Comparison of ENCODE assay signal across 7 mouse cellular contexts in genomic region chr9:62980777-62981202, GRCm38 (mm10). TPM values are rescaled to one million over a fixed set of nuclear protein-coding genes. Genes with fewer than 3 reads are reported as not detected.
A peak's percentile ranks its signal among the peaks of the same experiment; 100 is the strongest.
DNase-seq lines count a peak whose midpoint lies in the region; ATAC-seq lines count a peak whose summit lies in the region.

No protein-coding gene starts in this region.

- no peaks in the 10 kb centered on the region for H3K9me3 ChIP-seq in embryonic facial prominence, embryonic 11.5 days (replicated peaks; ENCODE audit: control insufficient read depth, low read length)
- H3K9me3 ChIP-seq in limb, embryonic 10.5 days (replicated peaks): no peaks in the 10 kb centered on the region
- no peaks in the 10 kb centered on the region for H3K9me3 ChIP-seq in midbrain, embryonic 13.5 days

- H3K4me3 ChIP-seq in embryonic facial prominence, embryonic 11.5 days (ENCODE audit: low read depth, low read length): peak overlapping the region; percentile 92
- H3K4me3 ChIP-seq in limb, embryonic 10.5 days: peak overlapping the region; percentile 96
- H3K4me3 ChIP-seq in midbrain, embryonic 13.5 days (replicated peaks): peak overlapping the region; percentile 96

- peak; percentile 93 for ATAC-seq in embryonic facial prominence, embryonic 11.5 days (replicated peaks; ENCODE audit: insufficient number of reproducible peaks, low FRiP score, low TSS enrichment, low read depth)
- peak; percentile 99 for ATAC-seq in granulocyte monocyte progenitor cell, adult 5-6 weeks (replicated peaks; ENCODE audit: poor library complexity, severe bottlenecking)
- ATAC-seq in midbrain, embryonic 13.5 days: peak; percentile 95

- DNase-seq in adrenal gland, postnatal 14 days: peak; percentile 100
- peak; percentile 98 for DNase-seq in embryonic facial prominence, embryonic 11.5 days (ENCODE audit: low spot score)
- peak; percentile 94 for DNase-seq in kidney, adult 11 months
- DNase-seq in limb, embryonic 10.5 days (ENCODE audit: low spot score): peak; percentile 99
- DNase-seq in spleen, adult 12 weeks (ENCODE audit: low spot score): peak; percentile 97

- no peaks in the 10 kb centered on the region for H3K4me1 ChIP-seq in embryonic facial prominence, embryonic 11.5 days (ENCODE audit: control insufficient read depth, insufficient read depth, low read length)
- peaks cover 10% of the 10 kb centered on the region for H3K4me1 ChIP-seq in limb, embryonic 10.5 days
- H3K4me1 ChIP-seq in midbrain, embryonic 13.5 days (replicated peaks): peaks cover 36% of the 10 kb centered on the region

- H3K9ac ChIP-seq in embryonic facial prominence, embryonic 11.5 days (replicated peaks; ENCODE audit: low read length): peak overlapping the region; percentile 86
- peak overlapping the region; percentile 90 for H3K9ac ChIP-seq in midbrain, embryonic 13.5 days (replicated peaks)

- peak overlapping the region; percentile 85 for H3K4me2 ChIP-seq in embryonic facial prominence, embryonic 11.5 days (ENCODE audit: low read depth, low read length)
- H3K4me2 ChIP-seq in midbrain, embryonic 13.5 days (replicated peaks): peak overlapping the region; percentile 82

- 1% methylated on average over 37 of the region's 38 CpGs for WGBS in embryonic facial prominence, embryonic 11.5 days
- WGBS in limb, embryonic 10.5 days: under 1% methylated on average over 38 of the region's 38 CpGs
- under 1% methylated on average over 38 of the region's 38 CpGs for WGBS in midbrain, embryonic 13.5 days

- H3K27ac ChIP-seq in embryonic facial prominence, embryonic 11.5 days (replicated peaks; ENCODE audit: low read depth, low read length): peak overlapping the region; percentile 97
- H3K27ac ChIP-seq in limb, embryonic 10.5 days: peak overlapping the region; percentile 94
- H3K27ac ChIP-seq in midbrain, embryonic 13.5 days: peak overlapping the region; percentile 98

- no peaks in the 10 kb centered on the region for H3K36me3 ChIP-seq in embryonic facial prominence, embryonic 11.5 days (replicated peaks; ENCODE audit: control insufficient read depth, insufficient read depth, low read depth, low read length)
- no peaks in the 10 kb centered on the region for H3K36me3 ChIP-seq in limb, embryonic 10.5 days
- no peaks in the 10 kb centered on the region for H3K36me3 ChIP-seq in midbrain, embryonic 13.5 days

- no peaks in the 10 kb centered on the region for H3K27me3 ChIP-seq in embryonic facial prominence, embryonic 11.5 days (ENCODE audit: control insufficient read depth, insufficient read depth, low read length)
- peaks cover 5% of the 10 kb centered on the region; the same call in 1 of the 2 replicates for H3K27me3 ChIP-seq in limb, embryonic 10.5 days (ENCODE audit: low read depth, poor library complexity, severe bottlenecking)
- no peaks in the 10 kb centered on the region for H3K27me3 ChIP-seq in midbrain, embryonic 13.5 days

RNA-seq across cellular contexts. Expression of gene Pias1, which starts 6.9 kb away (rescaled TPM):
- total RNA-seq in adrenal gland, postnatal 14 days (2021): 26.0 and 33.5 TPM in 2 replicates
- 60.7 and 62.0 TPM in 2 replicates for polyA plus RNA-seq in embryonic facial prominence, embryonic 11.5 days (2014; fragmentation: Nextera tagmentation; extraction: Ambion mirVana)
- 44.4 and 57.8 TPM in 2 replicates for total RNA-seq in granulocyte monocyte progenitor cell, adult 5-6 weeks (2014; fragmentation: Nextera tagmentation)
- total RNA-seq in granulocyte monocyte progenitor cell, adult 5-6 weeks (2017): 19.0 and 38.3 TPM in 2 replicates
- 47.4 and 53.9 TPM in 2 replicates for polyA plus RNA-seq in limb, embryonic 10.5 days (2016; fragmentation: Nextera tagmentation; extraction: Ambion mirVana)
- 68.3 and 70.2 TPM in 2 replicates for polyA plus RNA-seq in midbrain, embryonic 13.5 days (2015; fragmentation: Nextera tagmentation; extraction: Ambion mirVana)

Comparison
In these comparisons a context has a peak if more than half of its experiments do, and no peak if none do; other contexts are left out.
1. Peak in every context shown above with its lines: DNase-seq, ATAC-seq, H3K4me3 ChIP-seq and H3K27ac ChIP-seq.